Mouse (Mus musculus) CD4-positive naive resting alpha-beta T cell, adult 57 days (primary cell): ENCODE data around the gene Cox8b. TPM values are rescaled to one million over a fixed set of nuclear protein-coding genes. Genes with fewer than 3 reads are reported as not detected.

Source experiments
- total RNA-seq: library from RNA; stranded (reverse); gene quantifications from one replicate; pipeline ENCODE4 v1.2.4, GENCODE M21; 2023

The Cox8b gene
- total RNA-seq, result not detected

DNA sequence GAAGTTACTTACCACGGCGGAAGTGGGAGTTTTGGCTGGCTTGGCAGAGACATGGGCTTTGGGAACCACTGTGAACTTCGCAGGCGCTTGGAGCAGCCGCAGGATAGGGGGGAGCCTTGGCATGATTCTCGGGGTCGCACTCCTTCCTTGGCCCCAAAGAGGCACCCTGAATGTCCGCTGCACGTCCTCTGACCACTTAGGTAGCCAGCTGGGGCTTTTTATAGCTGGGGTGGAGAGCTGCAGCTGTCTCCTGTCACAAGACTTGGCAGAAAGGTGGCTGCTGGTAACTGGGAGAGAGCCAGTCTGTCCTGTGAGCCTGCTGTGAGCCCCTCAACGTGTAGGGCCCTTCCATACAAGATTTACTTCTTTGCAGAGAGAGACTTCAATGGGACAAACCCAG lies at the start of gene Cox8b:
Cox8b (minus strand) TSS at position 227 of the 400 bp plus-strand sequence.

DNA sequence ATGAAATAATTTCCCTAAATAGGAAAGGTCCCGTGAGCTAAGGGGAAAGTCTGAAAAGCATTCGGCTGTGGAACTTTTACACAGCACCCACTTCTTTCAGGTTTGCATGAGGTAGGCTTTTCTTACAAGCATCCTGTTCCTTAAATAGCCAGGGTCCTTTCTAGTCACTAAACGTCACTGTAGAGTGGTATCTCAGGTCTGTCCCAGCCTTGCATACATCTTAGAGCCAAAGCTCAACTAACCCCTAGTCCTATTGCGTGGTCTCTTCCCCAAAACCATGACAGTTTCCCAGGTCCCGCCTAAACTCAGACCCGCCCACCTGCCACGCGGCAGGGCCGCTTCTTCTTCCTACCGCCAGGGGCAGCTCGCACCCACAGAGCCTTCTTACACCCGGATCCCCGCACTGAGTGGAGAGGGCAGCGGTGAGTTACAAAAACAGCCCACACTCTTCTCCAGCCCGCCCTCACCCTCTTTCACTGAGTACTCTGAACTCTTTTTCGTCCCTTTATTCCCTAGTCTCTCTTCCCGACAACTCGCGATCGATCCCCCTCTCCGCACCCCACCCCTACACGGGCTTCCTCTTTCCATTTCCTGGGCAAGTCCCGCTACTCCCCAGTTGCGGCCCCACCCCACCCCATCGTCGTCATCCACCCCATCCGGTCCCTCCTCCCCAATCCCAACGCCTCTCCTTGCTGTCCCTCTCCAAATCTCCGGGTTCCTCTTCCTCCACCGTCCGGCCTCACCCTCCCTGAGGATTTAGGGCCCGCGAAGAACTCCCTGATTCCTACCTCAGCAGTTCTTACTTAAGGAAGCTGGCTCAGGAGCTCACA lies 41.2 kb upstream of the Cox8b start, which contains the start of gene Pgghg:
Pgghg (plus strand) TSS at position 170 of the 830 bp plus-strand sequence.

GRCm38 (mm10) chr7:140920418-140921029 lies 20.3 kb upstream of the Cox8b start, which contains the start of gene Nlrp6:
TSS of gene Nlrp6 (plus strand) at chr7:140920902.

GRCm38 (mm10) chr7:140881696-140882468 lies 18.4 kb downstream of the Cox8b start, which contains the start of the genes Psmd13 and Sirt3:
TSS of gene Psmd13 (plus strand) at chr7:140881968.
TSS of gene Sirt3 (minus strand) at chr7:140882309.

DNA sequence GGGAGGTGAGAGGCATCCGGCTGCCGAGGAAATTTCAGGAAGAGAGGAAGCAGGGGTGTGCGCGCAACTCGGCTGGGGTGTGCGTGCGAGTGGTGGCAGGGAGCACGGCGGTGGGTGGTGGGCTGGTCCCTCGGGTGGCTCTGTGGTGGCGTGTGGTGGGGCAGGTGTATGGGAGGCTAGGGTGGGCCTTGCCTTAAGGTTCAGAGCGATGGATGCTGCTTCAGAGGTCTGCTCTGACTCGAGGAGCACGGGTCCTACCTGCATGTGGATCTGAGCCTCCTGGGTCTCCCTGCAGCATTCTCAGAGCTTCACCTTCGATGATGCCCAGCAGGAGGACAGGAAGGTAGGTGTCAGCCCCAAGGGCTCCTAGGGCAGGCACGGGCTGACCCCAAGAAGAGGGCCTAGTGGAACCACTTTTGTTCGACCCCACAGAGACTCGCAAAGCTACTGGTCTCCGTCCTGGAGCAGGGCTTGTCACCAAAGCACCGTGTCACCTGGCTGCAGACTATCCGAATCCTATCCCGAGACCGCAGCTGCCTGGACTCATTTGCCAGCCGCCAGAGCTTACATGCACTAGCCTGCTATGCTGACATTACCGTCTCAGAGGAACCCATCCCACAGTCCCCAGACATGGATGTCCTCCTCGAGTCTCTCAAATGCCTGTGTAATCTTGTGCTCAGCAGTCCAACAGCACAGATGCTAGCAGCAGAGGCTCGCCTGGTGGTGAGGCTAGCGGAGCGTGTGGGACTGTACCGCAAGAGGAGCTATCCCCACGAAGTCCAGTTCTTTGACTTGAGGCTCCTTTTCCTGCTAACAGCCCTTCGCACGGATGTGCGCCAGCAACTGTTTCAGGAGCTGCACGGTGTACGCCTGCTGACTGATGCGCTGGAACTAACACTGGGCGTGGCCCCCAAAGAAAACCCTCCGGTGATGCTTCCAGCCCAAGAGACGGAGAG lies 42.4 kb downstream of the Cox8b start, which contains the start of gene Bet1l:
Bet1l (minus strand) TSS at position 28 of the 956 bp plus-strand sequence.

GRCm38 (mm10) chr7:140856785-140857549 lies 43.3 kb downstream of the Cox8b start, which contains the start of gene Ric8a:
TSS of gene Ric8a (plus strand) at chr7:140856957.

GRCm38 (mm10) chr7:140855860-140856784 lies 44.1 kb downstream of the Cox8b start, which contains the start of gene Gm45785:
TSS of gene Gm45785 (minus strand) at chr7:140856331.

Other genes with a start within 250 kb of the Cox8b start
- not detected for gene Olfr539, start 240.5 kb downstream of the Cox8b start, total RNA-seq
- not detected for gene Olfr45, start 218.5 kb downstream of the Cox8b start, total RNA-seq
- not detected for gene Olfr541, start 203.2 kb downstream of the Cox8b start, total RNA-seq
- gene Cyp2e1, start 136.7 kb downstream of the Cox8b start, total RNA-seq, result not detected
- gene Syce1, start 112.6 kb downstream of the Cox8b start, total RNA-seq, result not detected
- gene Zfp941, start 78.3 kb downstream of the Cox8b start, total RNA-seq, result not detected
- not detected for gene Urah, start 65.4 kb downstream of the Cox8b start, total RNA-seq
- gene Scgb1c1, start 54.9 kb downstream of the Cox8b start, total RNA-seq, result not detected
- gene Odf3, start 52.6 kb downstream of the Cox8b start, total RNA-seq, result not detected
- gene Gm45785, start 44.1 kb downstream of the Cox8b start, total RNA-seq, result not detected
- 104 TPM for gene Ric8a, start 43.5 kb downstream of the Cox8b start, total RNA-seq
- 28.0 TPM for gene Bet1l, start 42.9 kb downstream of the Cox8b start, total RNA-seq
- 79.0 TPM for gene Psmd13, start 18.5 kb downstream of the Cox8b start, total RNA-seq
- gene Sirt3, start 18.1 kb downstream of the Cox8b start, total RNA-seq, result 7.8 TPM
- gene Nlrp6, start 20.5 kb upstream of the Cox8b start, total RNA-seq, result not detected
- gene Pgghg, start 40.9 kb upstream of the Cox8b start, total RNA-seq, result 11.0 TPM
- not detected for gene Ifitm5, start 49.8 kb upstream of the Cox8b start, total RNA-seq
- not detected for gene Gm45717, start 55.5 kb upstream of the Cox8b start, total RNA-seq
- 19.8 TPM for gene Ifitm2, start 55.5 kb upstream of the Cox8b start, total RNA-seq
- 5.5 TPM for gene Ifitm1, start 66.8 kb upstream of the Cox8b start, total RNA-seq
- gene Ifitm3, start 110.3 kb upstream of the Cox8b start, total RNA-seq, result 12.2 TPM
- 1.9 TPM for gene Ifitm6, start 117.5 kb upstream of the Cox8b start, total RNA-seq
- not detected for gene Gm17387, start 128.7 kb upstream of the Cox8b start, total RNA-seq
- 1.3 TPM for gene B4galnt4, start 160.7 kb upstream of the Cox8b start, total RNA-seq
- 39.7 TPM for gene Pkp3, start 177.8 kb upstream of the Cox8b start, total RNA-seq
- gene Sigirr, start 200.1 kb upstream of the Cox8b start, total RNA-seq, result 76.9 TPM
- 0.30 TPM for gene Ano9, start 217.4 kb upstream of the Cox8b start, total RNA-seq
- 12.8 TPM for gene Ptdss2, start 221.9 kb upstream of the Cox8b start, total RNA-seq